Mouse (Mus musculus): ENCODE data around the gene Bicral. TPM values are rescaled to one million over a fixed set of nuclear protein-coding genes. Genes with fewer than 3 reads are reported as not detected.

Bicral gene
- total and polyA plus RNA-seq, 2 experiments from 2014 or later: 7.0 to 31.6 TPM

DNA sequence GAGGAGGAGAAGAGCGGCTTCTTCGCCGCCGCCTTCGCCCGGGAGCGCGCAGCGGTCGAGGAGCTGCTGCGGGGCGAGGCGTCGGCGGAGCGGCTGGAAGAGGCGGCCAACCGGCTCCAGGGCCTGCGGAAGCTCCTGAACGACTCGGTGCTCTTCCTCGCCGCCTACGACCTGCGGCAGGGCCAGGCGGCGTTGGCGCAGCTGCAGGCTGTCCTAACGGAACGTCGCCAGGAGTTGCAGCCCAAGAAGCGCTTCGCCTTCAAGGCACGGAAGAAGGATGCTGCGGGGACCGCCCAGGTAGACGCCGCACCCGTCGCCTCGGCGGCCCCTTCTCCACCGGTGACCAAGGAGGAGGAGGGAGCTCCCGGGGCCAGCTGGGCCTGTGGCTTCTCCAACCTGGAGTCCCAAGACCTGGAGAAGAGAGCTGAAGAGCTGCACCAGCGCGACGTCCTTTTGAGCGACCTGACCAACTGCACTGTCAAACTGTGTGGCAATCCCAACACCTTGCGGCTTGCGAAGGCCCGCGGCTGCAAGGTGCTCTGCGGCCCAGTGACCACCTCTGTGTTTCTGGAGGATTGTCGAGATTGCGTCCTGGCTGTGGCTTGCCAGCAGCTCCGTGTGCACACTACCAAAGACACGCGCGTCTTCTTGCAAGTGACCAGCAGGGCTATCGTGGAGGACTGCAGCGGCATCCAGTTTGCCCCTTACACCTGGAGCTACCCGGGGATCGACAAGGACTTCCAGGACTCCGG is 32.7 kb upstream of the Bicral start:
- peaks cover 3% of the 10 kb centered on the region; the same call in 1 of the 2 replicates for H3K36me3 ChIP-seq (ENCODE audit: insufficient read depth, low read length)
- ATAC-seq (ENCODE audit: low FRiP score) (peak; percentile 17), DNase-seq (ENCODE audit: low spot score) (peak; percentile 33)
- TF ChIP-seq CTCF (IDR thresholded peaks at IDR 0.05): peak; percentile 28; the same call in 1 of the 2 replicates
- peak overlapping the region; percentile 62 for H3K4me3 ChIP-seq (ENCODE audit: low read depth, low read length)
- H3K4me2 ChIP-seq (ENCODE audit: low read depth, low read length, poor library complexity, severe bottlenecking): peak overlapping the region; percentile 84
- H3K27ac ChIP-seq (ENCODE audit: low read depth, low read length): peak overlapping the region; percentile 93
- peaks cover 16% of the 10 kb centered on the region for H3K4me1 ChIP-seq (ENCODE audit: insufficient read depth, low read length)
- H3K9me3 ChIP-seq (ENCODE audit: low read length): no peaks in the 10 kb centered on the region
- WGBS: 2% methylated on average over 49 of the region's 64 CpGs
- peak overlapping the region; percentile 92 for H3K9ac ChIP-seq (replicated peaks; ENCODE audit: low read length, poor library complexity, severe bottlenecking)
- no peaks in the 10 kb centered on the region for H3K27me3 ChIP-seq (ENCODE audit: insufficient read depth, low read length)

DNA sequence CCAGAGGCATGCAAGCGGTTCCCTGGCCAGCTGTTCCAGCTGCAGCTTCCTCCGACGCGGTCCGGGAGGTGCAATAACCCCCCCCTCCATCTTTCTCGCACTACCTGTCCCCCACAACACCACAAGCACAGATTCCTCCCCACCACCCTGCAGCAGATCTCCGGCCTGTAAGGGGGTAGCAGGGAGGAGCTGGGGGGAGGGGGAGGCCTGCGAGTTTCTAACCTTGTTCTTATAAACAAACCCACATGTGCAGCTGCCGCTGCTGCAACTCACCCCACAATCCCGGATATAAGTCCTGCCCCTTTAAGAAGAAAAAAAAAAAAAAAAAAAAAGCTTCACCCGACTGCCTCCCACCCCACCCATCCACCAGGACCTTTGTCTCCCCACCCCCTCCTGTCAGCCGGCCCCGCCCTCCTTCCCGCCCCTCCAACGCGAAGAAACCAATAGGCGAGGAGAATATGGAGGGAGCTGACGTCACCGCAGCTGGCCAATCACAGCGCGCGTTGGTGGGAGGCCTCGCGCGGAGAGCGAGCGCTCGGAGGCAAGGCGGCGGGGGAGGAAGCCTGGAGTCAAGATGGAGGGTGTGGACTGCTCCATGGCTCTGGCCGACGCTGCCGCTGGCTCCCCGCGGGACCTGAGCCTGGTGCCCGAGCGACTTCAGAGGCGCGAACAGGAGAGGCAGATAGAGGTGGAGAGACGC is 32.0 kb upstream of the Bicral start, which contains the start of gene Tbcc:
Tbcc (plus strand) TSS at position 569 of the 700 bp plus-strand sequence.
- Histone ChIP-seq H3K4me1 (ENCODE audit: insufficient read depth, low read length) (peaks cover 16% of the 10 kb centered on the region), H3K27me3 (ENCODE audit: insufficient read depth, low read length) (no peaks in the 10 kb centered on the region), H3K27ac (ENCODE audit: low read depth, low read length) (peak within 1 kb of the TSS; percentile 95), H3K36me3 (ENCODE audit: insufficient read depth, low read length) (peaks cover 3% of the 10 kb centered on the region; the same call in 1 of the 2 replicates), H3K4me2 (ENCODE audit: low read depth, low read length, poor library complexity, severe bottlenecking) (peak within 1 kb of the TSS; percentile 84), H3K9me3 (ENCODE audit: low read length) (no peaks in the 10 kb centered on the region), H3K4me3 (ENCODE audit: low read depth, low read length) (peak within 1 kb of the TSS; percentile 62), H3K9ac (replicated peaks; ENCODE audit: low read length, poor library complexity, severe bottlenecking) (peak within 1 kb of the TSS; percentile 92)
- under 1% methylated on average over 39 of the region's 40 CpGs for WGBS
- no peak for TF ChIP-seq CTCF (IDR thresholded peaks at IDR 0.05)
- ATAC-seq (ENCODE audit: low FRiP score): peak; percentile 93
- peak; percentile 98 for DNase-seq (ENCODE audit: low spot score)

- peak; percentile 87 for DNase-seq (ENCODE audit: low spot score)
Measured at GRCm38 (mm10) chr17:46889450-46890084, 31.3 kb upstream of the Bicral start.

DNA sequence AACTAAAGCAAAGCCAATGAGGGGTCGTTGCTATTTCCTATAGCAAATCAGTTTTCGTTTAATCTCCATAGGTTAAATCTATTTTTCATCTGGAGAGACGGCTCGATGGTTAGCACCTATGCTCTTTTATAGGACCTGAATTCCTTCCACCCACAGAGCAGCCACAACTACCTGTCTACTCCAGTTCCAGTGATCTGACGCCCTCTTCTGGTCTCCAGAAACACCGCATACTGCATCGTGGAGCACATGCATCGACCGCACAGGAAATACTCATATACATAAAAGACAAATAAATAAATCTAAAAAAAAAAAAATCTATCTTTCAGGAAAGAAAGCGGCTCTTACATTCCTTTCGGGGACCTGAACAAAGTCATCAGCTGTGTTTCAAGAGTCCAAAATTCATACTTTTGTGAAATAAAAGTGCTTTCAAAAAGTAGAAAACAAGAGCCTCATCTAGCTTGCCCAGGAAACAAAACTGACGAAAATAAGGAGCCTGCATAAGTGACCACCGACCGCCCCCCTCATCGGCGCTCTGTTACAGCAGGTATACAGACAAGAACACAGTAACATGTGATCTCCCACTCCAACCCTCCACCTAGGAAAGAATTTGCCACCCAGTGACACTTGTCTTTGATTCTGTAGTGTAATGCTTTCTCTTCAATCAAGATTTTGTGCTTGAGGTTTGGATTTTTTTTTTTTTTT is 30.4 kb upstream of the Bicral start:
- WGBS: 35% methylated on average over 16 of the region's 16 CpGs
- ATAC-seq (ENCODE audit: low FRiP score) (no peak), DNase-seq (ENCODE audit: low spot score) (peak; percentile 73)
- Histone ChIP-seq H3K4me1 (ENCODE audit: insufficient read depth, low read length) (peaks cover 16% of the 10 kb centered on the region), H3K36me3 (ENCODE audit: insufficient read depth, low read length) (peaks cover 3% of the 10 kb centered on the region; the same call in 1 of the 2 replicates), H3K4me3 (ENCODE audit: low read depth, low read length) (peak overlapping the region; percentile 62), H3K27me3 (ENCODE audit: insufficient read depth, low read length) (no peaks in the 10 kb centered on the region), H3K27ac (ENCODE audit: low read depth, low read length) (peak overlapping the region; percentile 95), H3K4me2 (ENCODE audit: low read depth, low read length, poor library complexity, severe bottlenecking) (peak overlapping the region; percentile 74), H3K9ac (replicated peaks; ENCODE audit: low read length, poor library complexity, severe bottlenecking) (peak overlapping the region; percentile 88), H3K9me3 (ENCODE audit: low read length) (no peaks in the 10 kb centered on the region)
- peak; percentile 73 for TF ChIP-seq CTCF (IDR thresholded peaks at IDR 0.05)

More at GRCm38 (mm10) chr17:46889450-46890084, 31.3 kb upstream of the Bicral start:
- H3K9me3 ChIP-seq (ENCODE audit: low read length): no peaks in the 10 kb centered on the region
- H3K27me3 ChIP-seq (ENCODE audit: insufficient read depth, low read length): no peaks in the 10 kb centered on the region
- ATAC-seq (ENCODE audit: low FRiP score): peak; percentile 61
- H3K9ac ChIP-seq (replicated peaks; ENCODE audit: low read length, poor library complexity, severe bottlenecking): peak overlapping the region; percentile 88
- TF ChIP-seq CTCF (IDR thresholded peaks at IDR 0.05): peak; percentile 14; the same call in 1 of the 2 replicates
- H3K4me1 ChIP-seq (ENCODE audit: insufficient read depth, low read length): peaks cover 16% of the 10 kb centered on the region
- peaks cover 3% of the 10 kb centered on the region; the same call in 1 of the 2 replicates for H3K36me3 ChIP-seq (ENCODE audit: insufficient read depth, low read length)
- peak overlapping the region; percentile 62 for H3K4me3 ChIP-seq (ENCODE audit: low read depth, low read length)
- peak overlapping the region; percentile 74 for H3K4me2 ChIP-seq (ENCODE audit: low read depth, low read length, poor library complexity, severe bottlenecking)
- WGBS: 1% methylated on average over 43 of the region's 44 CpGs
- peak overlapping the region; percentile 95 for H3K27ac ChIP-seq (ENCODE audit: low read depth, low read length)

GRCm38 (mm10) chr17:46885910-46886643 is 27.8 kb upstream of the Bicral start:
- Histone ChIP-seq H3K4me2 (ENCODE audit: low read depth, low read length, poor library complexity, severe bottlenecking) (no peak overlapping the region), H3K27me3 (ENCODE audit: insufficient read depth, low read length) (no peaks in the 10 kb centered on the region), H3K27ac (ENCODE audit: low read depth, low read length) (no peak overlapping the region), H3K4me1 (ENCODE audit: insufficient read depth, low read length) (no peaks in the 10 kb centered on the region), H3K9ac (replicated peaks; ENCODE audit: low read length, poor library complexity, severe bottlenecking) (no peak overlapping the region; the same call in 1 of the 2 replicates), H3K36me3 (ENCODE audit: insufficient read depth, low read length) (no peaks in the 10 kb centered on the region), H3K9me3 (ENCODE audit: low read length) (no peaks in the 10 kb centered on the region), H3K4me3 (ENCODE audit: low read depth, low read length) (no peak overlapping the region)
- WGBS: 58% methylated on average over 17 of the region's 17 CpGs
- ATAC-seq (ENCODE audit: low FRiP score) (no peak), DNase-seq (ENCODE audit: low spot score) (no peak)
- no peak for TF ChIP-seq CTCF (IDR thresholded peaks at IDR 0.05)
